Mouse (Mus musculus) small intestine, adult 2 months (tissue): ENCODE results near the gene Thbs4.

ENCODE experiments used
- CTCF ChIP-seq: fragments of 200-500 bp; IDR thresholded peaks from 2 replicates; pipeline ENCODE4 v1.5.1; 2012; ENCODE audit warnings: low read depth, mild to moderate bottlenecking, control low read depth, inconsistent platforms, low read length, moderate library complexity, mixed read lengths; ENCODE audit not compliant: insufficient replicate concordance, insufficient read length; ENCODE audit errors: extremely low read depth
- POLR2A ChIP-seq: fragments of 200-500 bp; IDR thresholded peaks from 2 replicates; pipeline ENCODE4 v1.6.1; 2012; ENCODE audit warnings: low read depth, mild to moderate bottlenecking, control low read depth, inconsistent platforms, low read length, moderate library complexity

- TF ChIP-seq CTCF (no peak), POLR2A (no peak)
Measured at GRCm38 (mm10) chr13:92712619-92713018, 82.0 kb downstream of the Thbs4 start.
